Mouse (Mus musculus) MEL (cell line): ENCODE data around the gene Gtpbp1. TPM values are rescaled to one million over a fixed set of nuclear protein-coding genes. Genes with fewer than 3 reads are reported as not detected.

Source experiments
- DNase-seq: peaks from one replicate; pipeline ENCODE4 v3.0.0; 2011; ENCODE audit warnings: low read depth, low spot score
- H3K27ac ChIP-seq: 2 replicates; pipeline ENCODE4 v1.5.1; 2012; ENCODE audit warnings: low read depth, mild to moderate bottlenecking, control low read depth, low read length, moderate library complexity; ENCODE audit not compliant: control insufficient read depth
- H3K27me3 ChIP-seq, 2 experiments: fragments of 150-350 bp in 1 of 2; sonication (generic) in 1 of 2; 2 replicates each; pipeline ENCODE4 v1.6.1; 2012; ENCODE audit warnings: low read length in 2 of 2, mild to moderate bottlenecking in 2 of 2, improper control_type of control experiment in 1 of 2, moderate library complexity in 1 of 2; ENCODE audit not compliant: insufficient read depth in 2 of 2, control insufficient read depth in 1 of 2
- H3K36me3 ChIP-seq, 2 experiments: 2 replicates each; pipeline ENCODE4 v1.6.1; 2012 to 2014; ENCODE audit warnings: low read length in 2 of 2, improper control_type of control experiment in 1 of 2, inconsistent platforms in 1 of 2, mild to moderate bottlenecking in 1 of 2; ENCODE audit not compliant: insufficient read depth in 2 of 2, control insufficient read depth in 1 of 2
- H3K4me1 ChIP-seq, 2 experiments: fragments of 150-350 bp in 1 of 2; sonication (generic) in 1 of 2; 2 replicates each; pipeline ENCODE4 v1.6.1; 2012; ENCODE audit warnings: low read length in 2 of 2, improper control_type of control experiment in 1 of 2, mild to moderate bottlenecking in 1 of 2; ENCODE audit not compliant: insufficient read depth in 2 of 2, control insufficient read depth in 1 of 2
- H3K4me3 ChIP-seq, 2 experiments: fragments of 150-350 bp in 1 of 2; sonication (generic) in 1 of 2; 2 replicates each; pipeline ENCODE4 v1.5.1; 2012; ENCODE audit warnings: low read depth in 2 of 2, low read length in 2 of 2, mild to moderate bottlenecking in 2 of 2, moderate library complexity in 2 of 2, control low read depth in 1 of 2, improper control_type of control experiment in 1 of 2; ENCODE audit not compliant: control insufficient read depth in 1 of 2, insufficient read depth in 1 of 2
- H3K79me2 ChIP-seq: 2 replicates; pipeline ENCODE4 v1.6.1; 2012; ENCODE audit warnings: mild to moderate bottlenecking, low read length, moderate library complexity; ENCODE audit not compliant: control insufficient read depth, poor library complexity, insufficient read depth
- H3K9ac ChIP-seq: 2 replicates; pipeline ENCODE4 v1.6.1; 2012; ENCODE audit warnings: low read depth, mild to moderate bottlenecking, control low read depth, low read length, moderate library complexity; ENCODE audit not compliant: control insufficient read depth, poor library complexity, severe bottlenecking
- H3K9me3 ChIP-seq: fragments of 150-350 bp; sonication (generic); replicated peaks from 2 replicates; pipeline ENCODE4 v1.6.1; 2012; ENCODE audit warnings: mild to moderate bottlenecking, low read length, improper control_type of control experiment, moderate library complexity; ENCODE audit not compliant: insufficient read depth
- CHD2 ChIP-seq: IDR thresholded peaks from 2 replicates; pipeline ENCODE4 v1.6.1; 2011; ENCODE audit warnings: low read length, improper control_type of control experiment
- ETS1 ChIP-seq: IDR thresholded peaks from 2 replicates; pipeline ENCODE4 v1.6.1; 2012; ENCODE audit warnings: low read depth, mild to moderate bottlenecking, inconsistent platforms, low read length, improper control_type of control experiment, moderate library complexity
- KAT2A ChIP-seq: conservative IDR thresholded peaks from 2 replicates; pipeline ENCODE4 v1.6.1; 2012; ENCODE audit warnings: low read depth, low read length, improper control_type of control experiment, inconsistent platforms
- MAFK ChIP-seq: IDR thresholded peaks from 2 replicates; pipeline ENCODE4 v1.6.1; 2011; ENCODE audit warnings: low read depth, mild to moderate bottlenecking, low read length, improper control_type of control experiment, borderline replicate concordance
- MAX ChIP-seq: IDR thresholded peaks from 2 replicates; pipeline ENCODE4 v1.6.1; 2011; ENCODE audit warnings: low read length, improper control_type of control experiment
- MAZ ChIP-seq: IDR thresholded peaks from 2 replicates; pipeline ENCODE4 v1.6.1; 2012; ENCODE audit warnings: low read depth, mild to moderate bottlenecking, inconsistent platforms, low read length, improper control_type of control experiment
- MEF2A ChIP-seq: IDR thresholded peaks from 2 replicates; pipeline ENCODE4 v1.6.1; 2014; ENCODE audit warnings: low read depth, mild to moderate bottlenecking, inconsistent platforms, low read length, improper control_type of control experiment; ENCODE audit not compliant: poor library complexity, insufficient replicate concordance, severe bottlenecking; ENCODE audit errors: extremely low read depth
- MYC ChIP-seq: IDR thresholded peaks from 2 replicates; pipeline ENCODE4 v1.6.1; 2011; ENCODE audit warnings: low read depth, mild to moderate bottlenecking, low read length, improper control_type of control experiment, moderate library complexity
- NRF1 ChIP-seq: IDR thresholded peaks from 2 replicates; pipeline ENCODE4 v1.6.1; 2014; ENCODE audit warnings: low read depth, mild to moderate bottlenecking, inconsistent platforms, low read length, improper control_type of control experiment, moderate library complexity; ENCODE audit not compliant: poor library complexity, insufficient read depth, severe bottlenecking
- POLR2A ChIP-seq, 2 experiments: IDR thresholded peaks; 2 replicates each; pipeline ENCODE4 v1.6.1; 2011 to 2012; ENCODE audit warnings: low read length in 2 of 2, mild to moderate bottlenecking in 2 of 2, control low read depth in 1 of 2, improper control_type of control experiment in 1 of 2, low read depth in 1 of 2, moderate library complexity in 1 of 2; ENCODE audit not compliant: control insufficient read depth in 1 of 2, insufficient read depth in 1 of 2, poor library complexity in 1 of 2
- RAD21 ChIP-seq: IDR thresholded peaks from 2 replicates; pipeline ENCODE4 v1.6.1; 2011; ENCODE audit warnings: mild to moderate bottlenecking, low read depth, low read length, improper control_type of control experiment
- RCOR1 ChIP-seq: IDR thresholded peaks from 2 replicates; pipeline ENCODE4 v1.6.1; 2012; ENCODE audit warnings: low read depth, mild to moderate bottlenecking, inconsistent platforms, low read length, improper control_type of control experiment
- SIN3A ChIP-seq: IDR thresholded peaks from 2 replicates; pipeline ENCODE4 v1.6.1; 2012; ENCODE audit warnings: low read length, improper control_type of control experiment, inconsistent platforms
- UBTF ChIP-seq: IDR thresholded peaks from 2 replicates; pipeline ENCODE4 v1.6.1; 2012; ENCODE audit warnings: low read depth, mild to moderate bottlenecking, inconsistent platforms, low read length, improper control_type of control experiment, moderate library complexity, borderline replicate concordance; ENCODE audit not compliant: insufficient read depth
- USF1 ChIP-seq: IDR thresholded peaks from 2 replicates; pipeline ENCODE4 v1.6.1; 2014; ENCODE audit warnings: low read depth, mild to moderate bottlenecking, inconsistent platforms, low read length, improper control_type of control experiment, moderate library complexity
- USF2 ChIP-seq, 2 experiments: IDR thresholded peaks; 2 replicates each; pipeline ENCODE4 v1.6.1; 2011 to 2012; ENCODE audit warnings: improper control_type of control experiment in 2 of 2, low read length in 2 of 2, borderline replicate concordance in 1 of 2, inconsistent platforms in 1 of 2, low read depth in 1 of 2, mild to moderate bottlenecking in 1 of 2; ENCODE audit not compliant: insufficient read depth in 1 of 2
- ZC3H11A ChIP-seq: IDR thresholded peaks from 2 replicates; pipeline ENCODE4 v1.6.1; 2012; ENCODE audit warnings: low read depth, mild to moderate bottlenecking, inconsistent platforms, low read length, improper control_type of control experiment
- ZKSCAN1 ChIP-seq: IDR thresholded peaks from 2 replicates; pipeline ENCODE4 v1.6.1; 2012; ENCODE audit warnings: low read depth, mild to moderate bottlenecking, inconsistent platforms, low read length, improper control_type of control experiment, moderate library complexity
- ZMIZ1 ChIP-seq: IDR thresholded peaks from 2 replicates; pipeline ENCODE4 v1.6.1; 2012; ENCODE audit warnings: low read depth, mild to moderate bottlenecking, inconsistent platforms, low read length, improper control_type of control experiment, moderate library complexity
- ZNF384 ChIP-seq: IDR thresholded peaks from 2 replicates; pipeline ENCODE4 v1.6.1; 2012; ENCODE audit warnings: low read depth, mild to moderate bottlenecking, inconsistent platforms, low read length, improper control_type of control experiment
- polyA plus RNA-seq, 2 experiments: library from polyadenylated mRNA; stranded (reverse) in 1 of 2; unstranded in 1 of 2; fragments of >175 nt in 1 of 2; fragments of >200 nt in 1 of 2; gene quantifications; 2 replicates each; pipeline versions ENCODE4 v1.2.1 to v1.2.4; 2012; ENCODE audit warnings: low replicate concordance in 2 of 2, low read depth in 1 of 2; ENCODE audit not compliant: insufficient read length in 2 of 2, insufficient read depth in 1 of 2, missing spikeins in 1 of 2
- total RNA-seq: library from RNA; depleted of rRNA; stranded (reverse); fragments of 300-350 nt; gene quantifications from 2 replicates; pipeline ENCODE4 v1.2.3, GENCODE M21; 2012

Gtpbp1 gene
- total and polyA plus RNA-seq, 3 experiments = 50.3 to 92.2 TPM; not detected in 1

GRCm38 (mm10) chr15:79731554-79731953 lies 40.9 kb downstream of the Gtpbp1 start:
- Histone ChIP-seq H3K4me1 (no peaks in the 10 kb centered on the region), H3K27ac (no peak overlapping the region), H3K4me3 (no peak overlapping the region), H3K27me3 (no peaks in the 10 kb centered on the region), H3K9ac (no peak overlapping the region), H3K36me3 (no peaks in the 10 kb centered on the region; a peak in 1 of 4 replicates), H3K9me3 (no peaks in the 10 kb centered on the region), H3K79me2 (no peaks in the 10 kb centered on the region)
- DNase-seq = no peak
- TF ChIP-seq MAFK (no peak), RAD21 (no peak), CHD2 (no peak), RCOR1 (no peak)

DNA sequence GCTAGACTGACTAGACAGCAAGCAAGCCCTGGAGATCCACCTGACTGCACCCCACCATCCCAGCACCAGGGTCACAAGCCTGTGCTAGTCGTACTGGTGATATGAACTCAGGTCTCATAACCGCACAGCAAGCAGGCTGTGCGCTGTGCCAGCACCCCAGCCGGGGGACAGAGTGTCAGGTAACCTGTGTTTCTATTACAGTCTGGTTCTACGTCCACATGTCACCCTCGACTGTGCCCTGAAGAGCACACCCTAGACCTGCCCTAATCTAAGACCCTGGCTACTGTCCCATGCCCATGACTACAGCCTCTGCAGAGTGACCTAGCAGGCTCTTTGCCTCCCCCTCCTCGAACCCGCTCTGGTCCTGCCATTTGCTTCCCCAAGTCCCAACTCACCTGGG lies 42.5 kb downstream of the Gtpbp1 start:
- no peak overlapping the region for H3K9ac ChIP-seq
- H3K9me3 ChIP-seq = no peaks in the 10 kb centered on the region
- TF ChIP-seq ETS1 = no peak
- H3K27me3 ChIP-seq = no peaks in the 10 kb centered on the region
- no peak overlapping the region for H3K27ac ChIP-seq
- H3K4me3 ChIP-seq = no peak overlapping the region
- H3K79me2 ChIP-seq = no peaks in the 10 kb centered on the region
- no peak for DNase-seq
- H3K4me1 ChIP-seq = no peaks in the 10 kb centered on the region
- H3K36me3 ChIP-seq = no peaks in the 10 kb centered on the region; a peak in 1 of 4 replicates

- DNase-seq = no peak
- no peak overlapping the region for H3K9ac ChIP-seq
- no peak for TF ChIP-seq SIN3A
- no peak for TF ChIP-seq CHD2
- TF ChIP-seq, all 39 proteins: peak for 0
- no peaks in the 10 kb centered on the region for H3K4me1 ChIP-seq
- no peak overlapping the region for H3K27ac ChIP-seq
- H3K9me3 ChIP-seq = no peaks in the 10 kb centered on the region
- no peak overlapping the region for H3K4me3 ChIP-seq
- H3K27me3 ChIP-seq = no peaks in the 10 kb centered on the region
- H3K36me3 ChIP-seq = no peaks in the 10 kb centered on the region; a peak in 1 of 4 replicates
- no peaks in the 10 kb centered on the region for H3K79me2 ChIP-seq
Observed at GRCm38 (mm10) chr15:79733640-79734039, 43.0 kb downstream of the Gtpbp1 start.

GRCm38 (mm10) chr15:79734311-79734710 lies 43.7 kb downstream of the Gtpbp1 start:
- no peak for DNase-seq
- TF ChIP-seq MEF2A (no peak), MYC (no peak), MAZ (no peak), MAFK (no peak), MAX (no peak), ZNF384 (no peak), USF2 (IDR thresholded peaks at IDR 0.05; ENCODE audit: borderline replicate concordance in 1 of 2, insufficient read depth in 1 of 2, low read depth in 1 of 2, low read length in 2 of 2) (no peak), ZMIZ1 (no peak), POLR2A (IDR thresholded peaks at IDR 0.05; ENCODE audit: control insufficient read depth in 1 of 2, insufficient read depth in 1 of 2, low read depth in 1 of 2, low read length in 2 of 2, poor library complexity in 1 of 2) (no peak), ZKSCAN1 (no peak), CHD2 (no peak), UBTF (no peak), KAT2A (no peak), ZC3H11A (no peak), USF1 (no peak), NRF1 (no peak)

More at GRCm38 (mm10) chr15:79734311-79734710, 43.7 kb downstream of the Gtpbp1 start:
- Histone ChIP-seq H3K27ac (no peak overlapping the region), H3K4me1 (no peaks in the 10 kb centered on the region), H3K79me2 (no peaks in the 10 kb centered on the region), H3K36me3 (no peaks in the 10 kb centered on the region; a peak in 1 of 4 replicates), H3K9ac (no peak overlapping the region), H3K9me3 (no peaks in the 10 kb centered on the region), H3K4me3 (no peak overlapping the region), H3K27me3 (no peaks in the 10 kb centered on the region)
